In genomic region chr7:55744566-55745220, GRCm38 (mm10) we compare ENCODE assay signal across 8 mouse cellular contexts. TPM values are rescaled to one million over a fixed set of nuclear protein-coding genes. Genes with fewer than 3 reads are reported as not detected.
A peak's percentile ranks its signal among the peaks of the same experiment; 100 is the strongest.
DNase-seq lines count a peak whose midpoint lies in the region; ATAC-seq lines count a peak whose summit lies in the region.
"Had no signal": no experiment of that assay in that cellular context is flagged by ENCODE, and none has a peak within 500 bp of the region (broad histone marks: within the 10 kb centered on the region; RNA-seq: fewer than 3 reads in every experiment).

No protein-coding gene starts in this region.

- H3K36me3 ChIP-seq in hindbrain, embryonic 12.5 days = no peaks in the 10 kb centered on the region
- H3K36me3 ChIP-seq: limb, embryonic 12.5 days had no signal

- no peaks in the 10 kb centered on the region for H3K9me3 ChIP-seq in hindbrain, embryonic 12.5 days (replicated peaks)
- H3K9me3 ChIP-seq: limb, embryonic 12.5 days had no signal

- intact Hi-C loops in left cerebral cortex, postnatal 36 days (cut with DNase I) = no loop called here

- 0 out of 2 replicates have a peak, but pooled peaks cover 4% of the 10 kb centered on the region for H3K4me1 ChIP-seq in hindbrain, embryonic 12.5 days
- H3K4me1 ChIP-seq: limb, embryonic 12.5 days had no signal

- peak; percentile 96 for DNase-seq in brain, adult 2 months (ENCODE audit: low read depth, low spot score)
- DNase-seq in cerebellum, adult 18-20 months = peak; percentile 70 to 79
- DNase-seq in left cerebral cortex, postnatal 36 days (ENCODE audit: low spot score in 2 of 2) = peak; percentile 49 to 51
- DNase-seq in thymus, postnatal 4 days = no peak
- no peak for DNase-seq in heart, postnatal 4 days
- DNase-seq in lung, postnatal 4 days = no peak

- no peaks in the 10 kb centered on the region for H3K27me3 ChIP-seq in hindbrain, embryonic 12.5 days
- H3K27me3 ChIP-seq: limb, embryonic 12.5 days had no signal

- ATAC-seq in hindbrain, embryonic 12.5 days (ENCODE audit: low FRiP score) = peak; percentile 46; the same call in 1 of the 2 replicates

- H3K9ac ChIP-seq in hindbrain, embryonic 12.5 days = no peak overlapping the region
- H3K9ac ChIP-seq: limb, embryonic 12.5 days had no signal

- no peak overlapping the region for H3K4me3 ChIP-seq in hindbrain, embryonic 12.5 days
- H3K4me3 ChIP-seq: limb, embryonic 12.5 days had no signal

- 31% methylated on average over 10 of the region's 10 CpGs for WGBS in hindbrain, embryonic 12.5 days

- H3K4me2 ChIP-seq in hindbrain, embryonic 12.5 days (replicated peaks) = no peak overlapping the region
- H3K4me2 ChIP-seq: limb, embryonic 12.5 days had no signal

- H3K27ac ChIP-seq in hindbrain, embryonic 12.5 days = no peak overlapping the region
- H3K27ac ChIP-seq: limb, embryonic 12.5 days had no signal

RNA-seq across cellular contexts. Expression of gene Siglech, which starts 23.3 kb away (rescaled TPM):
- polyA plus RNA-seq in hindbrain, embryonic 12.5 days (2016; fragmentation: Nextera tagmentation; extraction: Ambion mirVana) = 1.0 and 1.1 TPM in 2 replicates
- total RNA-seq in left cerebral cortex, postnatal 36 days (2021) = 10 to 100 TPM; 13.1 to 13.2 TPM
- not detected for total RNA-seq in heart, postnatal 4 days (2021)

RNA-seq across cellular contexts. Expression of gene Tubgcp5, which starts 49.3 kb away (rescaled TPM):
- 40.7 and 42.8 TPM in 2 replicates for polyA plus RNA-seq in hindbrain, embryonic 12.5 days (2016; fragmentation: Nextera tagmentation; extraction: Ambion mirVana)
- total RNA-seq in left cerebral cortex, postnatal 36 days (2021) = 10 to 100 TPM; 30.9 to 35.5 TPM
- 10 to 100 TPM; 11.8 to 15.6 TPM for total RNA-seq in heart, postnatal 4 days (2021)

Comparison
In these comparisons a context has a peak if more than half of its experiments do, and no peak if none do; other contexts are left out.
1. DNase-seq: peak in brain, adult 2 months (single experiment), cerebellum, adult 18-20 months (2 of 2) and left cerebral cortex, postnatal 36 days (2 of 2); none in thymus, postnatal 4 days (single experiment), heart, postnatal 4 days (single experiment) and lung, postnatal 4 days (0 of 2).
2. RNA of gene Siglech, which starts 23.3 kb away (total RNA-seq): 13.1 to 13.2 TPM in left cerebral cortex, postnatal 36 days; not detected in heart, postnatal 4 days; every median in the first group is over 10 times any median in the second.